Mouse (Mus musculus): ENCODE data around the gene Timm22.

The Timm22 gene

DNA sequence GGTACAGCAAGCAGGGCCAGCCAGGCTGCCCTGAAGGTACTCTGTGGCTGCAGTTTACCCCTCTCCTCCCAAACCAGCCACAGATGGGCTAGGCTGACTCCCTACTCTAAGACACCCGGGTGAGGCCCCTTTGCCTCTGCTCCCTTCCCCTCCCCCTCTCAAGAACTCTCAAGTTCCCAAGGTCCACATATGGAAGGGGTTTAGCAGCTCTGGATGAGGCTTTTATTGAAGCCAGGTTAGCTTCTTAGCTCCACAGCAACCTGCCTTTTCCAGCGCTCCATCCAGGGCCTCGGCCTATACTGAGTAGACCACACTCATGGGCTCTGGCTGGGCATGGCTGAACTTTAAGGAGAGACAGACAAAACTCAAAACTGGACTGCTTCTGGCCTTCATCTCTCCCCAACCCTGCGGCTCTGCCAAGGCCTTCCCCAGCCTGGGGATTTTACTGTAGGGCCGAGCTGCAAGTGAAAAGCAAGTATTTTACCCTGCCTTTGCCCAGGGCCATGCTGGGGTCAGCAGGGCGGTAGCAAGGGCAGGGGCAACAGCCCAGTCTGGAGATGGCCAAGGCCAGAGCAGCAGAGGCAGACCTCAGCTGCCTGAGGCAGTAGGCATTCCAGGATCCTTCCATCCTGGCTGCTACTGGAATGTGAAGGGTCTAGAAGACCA, 23.3 kb downstream of the Timm22 start:
- no peak for DNase-seq (ENCODE audit: low spot score in 2 of 2)

DNA sequence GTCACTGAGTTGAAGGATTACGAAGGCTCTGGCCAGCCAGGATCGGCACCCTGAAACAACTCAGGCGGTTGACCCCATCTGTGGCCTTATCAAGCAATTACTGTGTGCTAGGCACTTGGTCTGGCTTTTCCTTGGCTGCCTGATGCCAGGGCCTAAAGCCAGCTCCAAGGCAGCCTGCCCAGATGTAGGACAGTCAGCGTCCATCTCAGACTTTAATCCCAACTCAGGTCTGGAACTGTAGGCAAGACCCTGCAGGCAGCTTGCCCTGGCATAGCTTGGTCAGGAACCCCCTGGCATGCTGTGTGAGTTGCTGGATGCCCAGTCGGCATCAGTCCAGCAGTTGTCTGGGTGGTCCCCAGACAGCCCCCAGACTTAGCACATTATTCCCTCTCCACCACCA, 29.3 kb downstream of the Timm22 start:
- DNase-seq (ENCODE audit: low spot score in 2 of 2): no peak

DNA sequence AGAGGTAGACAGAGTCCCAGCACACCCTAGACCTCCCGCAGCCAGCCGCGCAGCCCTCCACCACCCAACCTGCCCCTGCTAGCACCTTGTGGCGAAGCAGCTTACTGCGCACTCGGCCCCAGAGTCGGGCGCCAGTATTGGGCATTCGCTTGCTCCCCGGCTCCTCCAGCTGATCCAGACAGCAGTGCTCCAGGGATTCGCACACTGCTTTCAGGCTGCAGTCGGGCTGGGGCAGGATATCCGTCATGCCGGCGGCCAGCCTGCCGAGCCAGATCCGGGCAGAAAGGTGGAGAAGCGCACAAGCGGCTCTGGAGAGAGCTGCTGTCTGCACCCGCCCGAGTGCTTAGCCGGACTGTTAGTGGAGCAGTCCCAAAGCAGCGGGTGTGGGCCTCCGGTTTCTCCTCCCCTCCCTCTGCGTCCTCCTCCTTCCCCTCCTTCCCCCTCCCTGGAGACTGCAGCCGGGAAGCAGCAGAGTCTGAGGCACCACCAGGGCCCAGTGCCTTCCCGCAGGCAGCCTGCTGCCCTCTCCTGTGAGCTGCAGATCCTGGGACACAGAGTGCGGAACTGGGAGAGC, 30.2 kb downstream of the Timm22 start:
- no peak for DNase-seq (ENCODE audit: low spot score in 2 of 2)

DNA sequence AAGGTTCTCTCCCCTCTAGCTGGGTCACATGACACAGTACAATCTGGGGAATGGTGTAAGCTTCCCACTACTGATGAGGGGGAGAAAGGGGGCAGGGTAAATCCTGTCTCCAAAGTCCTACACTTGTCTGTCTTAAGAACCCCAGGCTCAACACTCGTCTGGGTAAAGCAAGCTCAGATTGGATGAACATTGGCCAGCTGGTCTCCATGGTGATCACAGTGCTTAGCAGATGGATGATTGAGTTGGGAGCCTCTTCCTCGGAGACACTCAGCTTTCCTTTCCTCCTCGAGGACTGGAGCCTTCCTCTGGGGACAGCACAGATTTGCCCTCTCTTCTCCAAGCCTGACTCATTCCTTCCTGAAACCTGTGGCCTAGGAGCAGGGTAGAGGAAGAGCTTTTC, 32.9 kb downstream of the Timm22 start:
- DNase-seq (ENCODE audit: low spot score in 2 of 2): no peak

DNA sequence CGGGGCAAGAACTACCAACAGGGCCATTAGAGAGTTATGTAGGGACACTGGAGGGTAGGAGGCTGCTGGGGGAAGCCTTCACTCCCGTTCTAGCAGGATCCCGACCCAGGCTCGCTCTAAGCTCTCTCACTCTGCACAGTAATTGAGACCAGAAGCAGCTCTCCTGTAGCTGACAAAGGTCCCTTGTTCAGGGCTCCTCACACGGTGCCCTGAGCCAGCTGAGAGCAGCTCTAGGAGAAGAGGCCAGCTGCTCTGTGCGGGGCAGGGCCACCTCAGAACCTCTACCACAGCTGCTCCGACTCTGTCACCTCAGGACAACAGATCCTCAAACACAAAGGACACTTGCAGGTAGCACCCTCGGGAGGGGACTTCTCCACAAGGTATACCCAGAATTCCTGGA, 38.7 kb downstream of the Timm22 start:
- DNase-seq (ENCODE audit: low spot score in 2 of 2): no peak

DNA sequence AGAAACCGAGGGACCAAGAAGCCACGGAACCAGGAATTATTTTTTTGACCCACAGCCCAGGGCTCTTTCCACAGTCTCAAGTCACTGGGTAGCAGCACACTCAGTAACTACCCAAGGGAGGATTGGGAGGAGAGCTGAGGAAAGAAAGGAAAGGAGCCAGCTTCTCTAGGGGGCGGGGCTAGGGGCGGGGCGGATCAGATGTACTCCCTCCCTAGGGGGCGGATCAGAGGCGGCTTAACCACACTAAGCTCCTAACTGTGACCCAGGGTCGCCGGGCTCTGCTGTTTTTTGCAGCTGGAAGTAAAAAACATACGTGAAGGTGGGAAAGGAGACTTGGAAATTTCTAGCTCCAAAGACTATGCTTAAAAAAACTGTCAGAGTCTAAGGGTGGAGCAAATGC, 39.5 kb downstream of the Timm22 start:
- DNase-seq (ENCODE audit: low spot score in 2 of 2): no peak

DNA sequence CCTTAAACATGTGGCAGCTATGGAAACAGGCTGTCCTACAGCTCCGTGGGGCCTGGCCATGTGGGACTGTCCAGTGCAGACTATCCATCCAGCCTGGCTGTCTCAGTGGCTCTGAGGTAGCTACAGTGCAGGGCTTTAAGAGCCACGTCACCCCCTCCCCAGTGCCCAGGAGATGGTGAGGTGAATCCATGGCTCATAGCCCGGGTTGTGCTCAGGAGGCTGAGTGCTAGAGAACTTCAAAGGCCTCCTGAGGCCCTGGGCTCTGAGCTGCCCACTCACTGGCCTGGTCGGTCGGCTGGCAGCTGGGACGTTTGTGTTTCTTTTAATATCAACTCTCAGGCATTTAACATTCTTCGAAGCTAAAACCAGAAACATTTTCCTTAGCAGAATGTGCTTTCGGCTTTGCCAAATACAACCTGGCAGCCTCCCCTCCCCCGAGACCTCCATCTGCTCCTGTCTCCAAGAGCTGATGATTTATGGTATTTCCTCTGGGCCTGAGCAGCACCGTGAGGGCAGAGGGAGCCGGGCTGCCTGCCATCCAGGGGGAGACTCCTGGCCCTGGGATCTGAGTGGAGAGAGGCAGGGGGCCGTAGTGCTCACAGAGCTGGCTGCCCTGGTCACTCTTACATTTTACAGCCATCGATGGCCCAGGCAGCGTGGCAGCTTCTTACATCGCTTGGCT, 42.9 kb downstream of the Timm22 start:
- DNase-seq (ENCODE audit: low spot score in 2 of 2): no peak

DNA sequence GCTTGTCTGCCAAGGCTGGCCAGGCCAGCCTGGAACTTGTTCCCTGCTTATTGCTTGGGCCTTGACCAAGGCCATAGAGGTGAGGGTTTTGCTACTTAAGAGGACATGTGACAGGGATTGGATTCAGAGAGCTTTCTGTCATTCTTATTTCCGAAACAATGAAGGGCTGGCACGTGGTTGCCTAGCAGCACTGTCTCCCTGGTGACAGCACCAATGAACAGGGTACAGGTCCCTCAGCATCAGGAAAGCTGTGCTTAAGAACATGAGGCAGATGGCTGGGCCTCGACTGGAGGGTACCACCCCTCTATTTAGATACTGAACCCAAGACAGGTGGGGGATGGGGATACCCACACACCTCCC, 43.4 kb downstream of the Timm22 start:
- no peak for DNase-seq (ENCODE audit: low spot score in 2 of 2)

DNA sequence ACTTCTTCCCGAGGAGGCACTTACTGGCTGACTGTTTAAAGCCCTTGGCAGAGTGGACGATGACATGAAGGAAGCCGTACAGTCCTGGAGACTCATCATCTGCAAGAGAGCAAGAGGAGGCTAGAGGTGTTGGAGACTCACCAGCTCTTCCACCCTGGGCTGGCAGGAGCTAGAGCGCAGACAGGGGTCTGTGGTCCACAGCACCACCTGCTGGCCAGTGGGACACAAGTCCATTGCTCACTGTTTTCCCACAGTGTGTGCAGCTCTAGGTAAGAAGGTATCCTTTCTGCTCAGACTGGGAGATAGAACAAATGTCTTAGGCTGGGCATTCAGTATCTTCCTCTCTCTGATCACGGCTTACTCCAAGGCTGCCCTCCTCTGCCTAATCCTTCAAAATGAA, 47.7 kb downstream of the Timm22 start:
- peak; percentile 39 to 78 for DNase-seq (ENCODE audit: low spot score in 2 of 2)

DNA sequence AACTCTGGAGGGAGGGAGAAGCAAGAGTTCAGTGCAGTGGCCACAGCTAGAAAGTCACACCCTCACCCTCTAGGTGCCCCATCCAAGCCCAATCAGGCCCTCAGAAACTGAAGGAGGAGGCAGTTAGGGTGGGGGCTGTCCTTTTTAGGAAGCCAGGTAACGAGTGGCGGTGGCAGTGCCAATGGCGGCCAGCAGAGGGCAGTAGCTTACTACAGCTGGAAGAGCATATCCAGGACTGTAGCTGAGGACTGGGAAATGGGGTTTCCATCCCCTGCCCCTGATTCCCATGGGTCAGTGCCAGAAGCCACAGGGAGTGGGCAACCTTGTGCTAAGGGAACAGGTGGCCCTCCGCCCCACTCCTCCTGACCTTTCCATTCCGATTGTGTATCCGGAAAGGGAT, 49.5 kb downstream of the Timm22 start:
- DNase-seq (ENCODE audit: low spot score in 2 of 2): peak; percentile 84 to 94

DNA sequence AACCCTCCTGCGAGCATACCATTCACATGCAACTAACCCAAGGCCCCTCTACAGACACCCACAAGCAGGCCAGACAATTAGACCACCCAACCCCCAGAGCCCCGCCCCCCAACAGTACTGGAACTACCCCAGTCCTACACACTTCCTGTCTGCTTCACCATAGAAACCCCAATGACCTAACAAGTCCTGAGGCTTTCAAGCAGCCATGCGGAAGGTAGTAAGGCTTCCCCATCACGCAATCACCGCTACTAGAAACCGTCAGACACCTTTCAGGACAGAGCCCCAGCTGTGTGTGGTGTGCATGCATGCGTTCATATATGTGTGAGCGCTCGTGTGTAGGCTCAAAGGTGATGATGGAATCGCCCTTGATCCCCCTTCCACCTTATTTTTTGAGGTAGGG, 50.1 kb downstream of the Timm22 start:
- DNase-seq (ENCODE audit: low spot score in 2 of 2): peak in 1 of 2 experiments; percentile 16

DNA sequence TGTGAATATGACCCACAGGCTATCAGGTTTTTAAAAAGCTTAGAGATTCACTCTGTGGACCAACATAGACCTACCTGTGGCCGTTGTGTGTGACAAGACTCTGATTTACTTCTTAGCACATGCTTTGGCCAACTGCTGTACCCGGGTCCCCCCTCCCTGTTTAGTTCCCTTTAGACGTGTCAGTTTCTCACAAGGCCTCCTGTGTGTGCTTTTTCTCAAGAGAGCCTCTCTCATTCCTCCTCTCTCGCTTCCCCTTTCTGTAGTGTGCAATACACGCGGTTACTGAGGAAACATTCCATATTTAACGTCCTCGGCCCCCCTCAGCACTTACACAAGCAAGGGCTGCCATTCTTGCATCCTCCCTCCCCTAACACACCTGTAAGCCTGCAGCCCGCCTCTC, 52.0 kb downstream of the Timm22 start:
- no peak for DNase-seq (ENCODE audit: low spot score in 2 of 2)

DNA sequence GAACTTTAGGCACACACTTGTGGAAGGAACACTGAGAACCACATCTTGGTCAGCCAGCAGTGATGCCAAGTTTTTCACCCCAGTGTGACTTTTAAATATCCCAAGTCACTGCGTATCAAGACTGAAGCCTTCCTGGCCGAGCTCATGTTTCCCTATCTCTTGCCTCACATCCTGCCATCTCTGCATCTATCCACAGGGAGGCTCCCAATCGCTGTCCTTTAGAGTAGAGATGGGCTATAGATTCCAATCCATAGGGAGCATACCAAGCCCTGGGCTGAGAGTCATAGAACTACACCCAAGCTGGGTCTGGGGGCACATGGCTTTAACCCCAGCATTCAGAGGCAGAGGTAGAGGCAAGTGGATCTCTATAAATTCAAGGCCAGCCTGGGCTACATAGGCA, 52.7 kb downstream of the Timm22 start:
- no peak for DNase-seq (ENCODE audit: low spot score in 2 of 2)

DNA sequence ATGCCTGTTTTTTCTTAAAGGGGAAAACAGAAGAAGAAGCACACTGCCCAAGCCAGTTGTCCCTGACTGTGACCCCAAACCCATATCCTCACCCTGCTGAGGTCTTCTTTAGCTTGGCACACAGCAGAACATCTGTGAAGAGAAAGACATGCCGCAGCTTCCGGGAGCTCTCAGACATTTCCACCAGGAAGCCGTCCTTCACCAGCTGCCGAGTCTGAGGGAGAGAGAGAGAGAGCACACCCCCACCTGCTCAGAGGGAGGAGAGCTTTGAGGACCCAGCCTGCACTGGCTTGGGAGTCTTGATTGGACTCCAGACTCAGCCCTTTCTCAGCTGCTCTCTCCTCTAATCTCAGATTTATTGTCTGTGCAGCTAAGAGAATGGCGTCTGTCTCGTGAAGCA, 54.4 kb downstream of the Timm22 start:
- DNase-seq (ENCODE audit: low spot score in 2 of 2): peak; percentile 44 to 49

DNA sequence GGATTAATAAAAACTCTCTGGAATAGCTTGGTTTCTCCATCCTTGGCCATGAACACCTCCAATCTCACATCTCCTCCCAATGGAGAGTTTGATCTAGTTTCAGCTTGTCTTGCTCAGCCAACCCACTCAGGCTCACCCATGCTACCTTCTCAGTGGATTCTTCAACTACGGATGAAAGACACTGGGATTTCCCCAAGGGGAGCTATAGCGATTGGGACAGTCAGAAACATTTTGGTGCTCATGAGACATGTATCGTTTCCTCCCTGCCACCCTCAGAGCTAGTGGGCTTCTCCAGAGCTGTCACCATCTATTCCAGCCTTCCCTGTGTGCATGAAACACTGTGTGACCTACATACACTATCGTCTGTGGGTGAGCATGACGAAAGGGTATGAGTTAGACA, 54.9 kb downstream of the Timm22 start:
- no peak for DNase-seq (ENCODE audit: low spot score in 2 of 2)

DNA sequence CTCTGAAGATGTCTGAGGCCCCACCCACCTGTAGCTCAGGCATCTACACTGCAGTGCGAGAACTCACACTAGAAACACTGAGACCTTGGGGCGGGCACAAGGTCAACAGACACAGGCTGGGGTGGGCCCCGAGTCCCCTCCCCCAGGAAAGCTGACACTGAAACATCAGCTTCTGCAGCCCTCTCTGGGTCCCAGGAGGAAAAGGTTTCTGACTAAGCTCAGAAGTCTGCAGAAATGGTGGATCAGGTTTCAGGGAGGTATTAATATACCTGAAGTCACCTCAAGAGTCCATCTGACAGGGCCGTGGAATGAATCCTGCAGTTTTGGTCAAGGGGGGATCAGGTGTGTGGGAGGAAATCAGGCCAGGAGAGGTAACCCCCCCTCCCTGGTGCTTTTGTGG, 59.1 kb downstream of the Timm22 start:
- DNase-seq (ENCODE audit: low spot score in 2 of 2): no peak

Data from thymus, postnatal 10 days (tissue).